ENCODE assay signal across 9 mouse cellular contexts in the genomic region with DNA sequence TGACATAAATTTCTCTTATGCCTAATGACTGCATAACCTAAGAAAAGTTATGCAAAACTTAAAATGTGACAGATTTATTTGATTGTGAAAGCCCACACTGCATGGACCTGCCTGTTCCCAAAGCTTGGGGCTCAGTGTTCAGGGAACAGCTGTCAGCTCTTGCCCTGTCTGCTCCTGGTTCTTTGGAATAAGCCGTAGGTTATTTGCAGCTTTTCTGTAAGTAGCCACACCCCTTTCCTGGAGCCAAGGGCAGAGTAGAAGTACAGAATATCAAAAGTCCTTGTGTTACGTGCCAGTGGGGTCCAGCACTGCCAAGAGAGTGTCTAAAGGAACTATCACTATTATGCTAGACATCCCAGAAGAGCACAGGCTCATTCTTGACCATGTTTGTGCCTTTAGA. TPM values are rescaled to one million over a fixed set of nuclear protein-coding genes. Genes with fewer than 3 reads are reported as not detected.
DNase-seq lines count a peak whose midpoint lies in the region.
"Had no signal": no experiment of that assay in that cellular context is flagged by ENCODE, and none has a peak within 500 bp of the region (broad histone marks: within the 10 kb centered on the region; RNA-seq: fewer than 3 reads in every experiment).

No protein-coding gene starts in this region.

- DNase-seq in kidney, postnatal 14 days, result peak; percentile 12
- no peak for DNase-seq in kidney, postnatal 25 days
- DNase-seq in adrenal gland, adult 8-10 months, result peak; percentile 49
- peak; percentile 51 to 53 for DNase-seq in adrenal gland, postnatal 36 days
- DNase-seq in lung, postnatal 14 days, result peak; percentile 15
- DNase-seq in thymus, postnatal 14 days, result no peak
- DNase-seq in right cerebral cortex, postnatal 10 days (ENCODE audit: low spot score in 2 of 2), result no peak
- DNase-seq: cerebellum, adult 9-11 months; thymus, postnatal 25 days had no signal

RNA-seq across cellular contexts. Expression of a gene that starts 6.3 kb away (rescaled TPM):
- total RNA-seq in adrenal gland, adult 8-10 months (2022), result 100 to 1,000 TPM; 179 to 239 (median 190) TPM
- 100 to 1,000 TPM; 180 to 238 TPM for total RNA-seq in adrenal gland, postnatal 36 days (2021)

RNA-seq across cellular contexts. Expression of a gene that starts 48.8 kb away (rescaled TPM):
- 10 to 100 TPM; 32.7 to 53.6 (median 38.6) TPM for total RNA-seq in adrenal gland, adult 8-10 months (2022)
- 10 to 100 TPM; 19.1 to 30.6 TPM for total RNA-seq in adrenal gland, postnatal 36 days (2021)

Comparison
In these comparisons a context has a peak if more than half of its experiments do, and no peak if none do; other contexts are left out.
1. DNase-seq: peak in kidney, postnatal 14 days (single experiment), adrenal gland, adult 8-10 months (single experiment), adrenal gland, postnatal 36 days (2 of 2) and lung, postnatal 14 days (single experiment); none in kidney, postnatal 25 days (0 of 2), thymus, postnatal 14 days (single experiment) and right cerebral cortex, postnatal 10 days (0 of 2).